Mouse (Mus musculus) embryonic fibroblast, embryonic 13.5 days (primary cell): ENCODE results near the gene Uts2.

Source experiments
- CTCF ChIP-seq: IDR thresholded peaks from 2 replicates; pipeline ENCODE4 v1.5.1; 2011; ENCODE audit warnings: mild to moderate bottlenecking, control low read depth, low read length, moderate library complexity, borderline replicate concordance; ENCODE audit not compliant: insufficient read depth
- POLR2A ChIP-seq: IDR thresholded peaks from 2 replicates; pipeline ENCODE4 v1.6.1; 2011; ENCODE audit warnings: low read depth, mild to moderate bottlenecking, control low read depth, low read length, moderate library complexity

DNA sequence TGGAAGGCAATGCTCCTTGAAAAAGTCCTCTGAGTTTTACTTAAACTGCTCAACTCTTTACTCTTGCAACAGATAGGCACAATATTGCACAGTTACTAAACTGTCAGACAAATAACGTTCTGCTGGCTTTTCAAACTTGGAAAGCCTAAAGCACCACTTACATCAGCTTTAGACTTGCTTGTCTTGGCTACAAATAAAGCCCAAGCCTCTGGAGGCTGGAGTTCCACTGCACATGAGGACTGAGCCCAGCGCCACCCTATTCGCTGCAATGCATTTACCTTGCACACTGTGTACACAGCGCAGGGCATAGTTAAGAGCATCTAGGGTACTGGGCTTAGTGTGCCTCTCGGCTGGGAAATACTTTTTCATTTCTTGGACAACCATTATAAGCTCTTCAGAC, 46.4 kb downstream of the Uts2 start:
- no peak for TF ChIP-seq POLR2A
- TF ChIP-seq CTCF: no peak
